Mouse (Mus musculus) lung, postnatal 0 days (tissue): ENCODE measurements around the gene Vamp9.

ENCODE experiments used
- CTCF ChIP-seq: IDR thresholded peaks from 2 replicates; pipeline ENCODE4 v1.5.1; 2016; ENCODE audit warnings: antibody characterized with exemption, mild to moderate bottlenecking
- EP300 ChIP-seq: IDR thresholded peaks from 2 replicates; pipeline ENCODE4 v1.6.1; 2016; ENCODE audit warnings: antibody characterized with exemption, mild to moderate bottlenecking, control low read depth

DNA sequence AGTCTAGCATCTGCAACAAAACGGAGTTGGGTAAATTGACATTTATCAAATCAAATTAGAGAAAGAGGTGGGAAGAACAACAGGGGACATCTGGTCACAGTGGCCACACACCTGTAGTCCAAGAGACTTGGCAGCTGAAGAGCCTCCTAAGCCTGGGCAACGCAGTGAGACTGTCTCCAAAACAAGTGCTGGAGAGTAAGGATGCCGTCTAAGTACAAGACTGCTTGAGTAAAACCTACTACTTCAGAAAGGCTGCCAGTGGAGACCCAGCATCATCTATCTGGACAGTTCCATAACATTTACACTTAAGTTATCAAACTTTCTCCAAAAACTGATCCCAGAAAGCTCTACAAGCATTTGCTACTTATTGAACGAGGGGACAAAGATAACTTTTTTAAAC is 69.0 kb downstream of the Vamp9 start:
- TF ChIP-seq EP300 (no peak), CTCF (no peak)
